8 mouse cellular contexts compared by ENCODE assay signal in the genomic region with DNA sequence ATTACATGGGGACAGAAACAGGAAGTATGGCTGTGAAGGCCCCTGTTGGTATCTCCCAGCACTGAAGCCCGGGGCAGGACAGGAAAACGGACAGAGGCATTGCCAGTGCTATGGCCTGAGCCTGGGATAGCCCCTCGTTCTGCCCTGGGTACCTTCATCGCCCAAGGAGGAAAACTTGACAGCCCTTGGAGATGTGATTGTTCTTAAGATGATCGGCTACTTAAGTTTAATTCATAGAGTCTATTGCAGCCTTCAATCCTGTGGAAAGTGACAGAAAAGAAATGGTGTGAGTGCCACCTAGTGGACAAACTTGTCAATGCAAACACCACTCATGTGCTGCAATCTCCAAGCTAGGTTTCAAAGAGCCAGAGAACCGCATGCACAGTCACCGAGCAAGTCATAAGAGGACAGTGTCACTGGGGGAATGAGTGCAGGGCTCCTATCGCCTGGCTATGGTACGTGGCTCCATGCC.
DNase-seq lines count a peak whose midpoint lies in the region; ATAC-seq lines count a peak whose summit lies in the region.

No protein-coding gene starts in this region.

- no peak overlapping the region for H3K27ac ChIP-seq in forebrain, embryonic 14.5 days (ENCODE audit: low read depth, low read length)
- no peak overlapping the region for H3K27ac ChIP-seq in hindbrain, embryonic 15.5 days (replicated peaks)

- no peaks in the 10 kb centered on the region for H3K4me1 ChIP-seq in forebrain, embryonic 14.5 days (ENCODE audit: control insufficient read depth, insufficient read depth, low read length)
- H3K4me1 ChIP-seq in hindbrain, embryonic 15.5 days (replicated peaks): no peaks in the 10 kb centered on the region

- ATAC-seq in forebrain, embryonic 14.5 days: peak; percentile 84
- peak; percentile 70 for ATAC-seq in hindbrain, embryonic 15.5 days (ENCODE audit: low FRiP score, low read depth)

- no peak overlapping the region for H3K9ac ChIP-seq in forebrain, embryonic 14.5 days (ENCODE audit: low read length)
- H3K9ac ChIP-seq in hindbrain, embryonic 15.5 days: no peak overlapping the region

- H3K36me3 ChIP-seq in forebrain, embryonic 14.5 days (ENCODE audit: control insufficient read depth, insufficient read depth, low read length): no peaks in the 10 kb centered on the region
- no peaks in the 10 kb centered on the region for H3K36me3 ChIP-seq in hindbrain, embryonic 15.5 days

- WGBS in forebrain, embryonic 14.5 days: 24% methylated on average over 9 of the region's 9 CpGs
- WGBS in hindbrain, embryonic 15.5 days: 24% methylated on average over 9 of the region's 9 CpGs

- no peaks in the 10 kb centered on the region for H3K27me3 ChIP-seq in forebrain, embryonic 14.5 days (replicated peaks; ENCODE audit: control insufficient read depth, insufficient read depth, low read length)
- 0 out of 2 replicates have a peak, but pooled peaks cover 2% of the 10 kb centered on the region for H3K27me3 ChIP-seq in hindbrain, embryonic 15.5 days

- no peaks in the 10 kb centered on the region for H3K9me3 ChIP-seq in forebrain, embryonic 14.5 days (replicated peaks; ENCODE audit: control insufficient read depth, low read length)
- H3K9me3 ChIP-seq in hindbrain, embryonic 15.5 days: no peaks in the 10 kb centered on the region

- no peak overlapping the region for H3K4me3 ChIP-seq in forebrain, embryonic 14.5 days (ENCODE audit: low read depth, low read length)
- no peak overlapping the region for H3K4me3 ChIP-seq in hindbrain, embryonic 15.5 days

- no peak overlapping the region for H3K4me2 ChIP-seq in forebrain, embryonic 14.5 days (ENCODE audit: low read length)
- H3K4me2 ChIP-seq in hindbrain, embryonic 15.5 days: no peak overlapping the region

- DNase-seq in R1 (ENCODE audit: low read depth, low spot score): peak; percentile 71
- DNase-seq in cerebellum, adult 11 months: peak; percentile 62
- DNase-seq in forebrain, embryonic 14.5 days (ENCODE audit: low spot score): peak; percentile 90
- DNase-seq in layer of hippocampus, postnatal 10 days (ENCODE audit: low spot score in 2 of 2): peak; percentile 89 to 91
- peak; percentile 78 for DNase-seq in lung, postnatal 14 days
- peak; percentile 96 for DNase-seq in retina, embryonic 14.5 days (ENCODE audit: low spot score)
- peak; percentile 68 for DNase-seq in urinary bladder, postnatal 25 days (ENCODE audit: low spot score)
